Mouse (Mus musculus): ENCODE measurements around the gene Msrb3.

Msrb3 gene

DNA sequence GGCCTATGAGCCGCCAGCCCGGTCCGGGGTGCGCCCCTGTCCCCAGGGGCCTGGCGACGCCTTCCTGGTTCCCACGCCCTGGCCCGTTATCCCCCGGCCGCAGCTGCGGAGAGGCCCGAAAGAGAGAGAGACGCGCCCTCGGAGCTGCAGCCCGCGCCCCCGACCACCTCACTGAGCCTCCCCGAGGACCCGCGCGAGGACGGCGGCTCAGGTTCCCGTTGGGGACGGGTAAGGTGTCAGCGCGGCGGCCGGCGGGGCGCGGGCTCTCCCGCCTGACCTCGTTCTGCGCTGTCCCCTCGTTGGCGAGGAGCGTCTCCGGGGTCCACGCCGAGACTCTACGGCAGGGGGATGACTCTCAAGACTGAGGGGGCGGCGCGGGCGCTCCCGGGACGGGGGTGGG lies 544 bp downstream of the Msrb3 start:
- in situ Hi-C loops (cut with MboI, MseI): no loop called here

DNA sequence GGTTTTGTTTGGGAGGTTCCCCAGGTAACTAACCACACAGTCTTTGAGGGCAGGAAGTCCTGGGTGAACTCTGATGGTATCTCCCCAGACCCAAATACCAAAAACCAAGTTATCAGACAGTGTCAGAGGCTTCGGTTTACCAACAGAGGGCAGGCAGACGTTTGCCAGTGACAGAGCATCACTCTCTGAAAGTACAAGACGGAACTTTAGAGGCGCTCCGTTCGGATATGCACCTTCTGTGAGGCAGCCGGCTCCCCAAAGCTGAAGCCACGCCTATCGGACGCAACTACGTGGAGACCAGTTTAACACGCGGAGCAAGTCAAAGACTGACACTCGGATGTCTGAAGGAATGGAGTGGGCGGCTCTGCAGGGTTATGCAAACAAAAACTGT lies 3.0 kb downstream of the Msrb3 start:
- in situ Hi-C loops (cut with MboI, MseI): no loop called here

DNA sequence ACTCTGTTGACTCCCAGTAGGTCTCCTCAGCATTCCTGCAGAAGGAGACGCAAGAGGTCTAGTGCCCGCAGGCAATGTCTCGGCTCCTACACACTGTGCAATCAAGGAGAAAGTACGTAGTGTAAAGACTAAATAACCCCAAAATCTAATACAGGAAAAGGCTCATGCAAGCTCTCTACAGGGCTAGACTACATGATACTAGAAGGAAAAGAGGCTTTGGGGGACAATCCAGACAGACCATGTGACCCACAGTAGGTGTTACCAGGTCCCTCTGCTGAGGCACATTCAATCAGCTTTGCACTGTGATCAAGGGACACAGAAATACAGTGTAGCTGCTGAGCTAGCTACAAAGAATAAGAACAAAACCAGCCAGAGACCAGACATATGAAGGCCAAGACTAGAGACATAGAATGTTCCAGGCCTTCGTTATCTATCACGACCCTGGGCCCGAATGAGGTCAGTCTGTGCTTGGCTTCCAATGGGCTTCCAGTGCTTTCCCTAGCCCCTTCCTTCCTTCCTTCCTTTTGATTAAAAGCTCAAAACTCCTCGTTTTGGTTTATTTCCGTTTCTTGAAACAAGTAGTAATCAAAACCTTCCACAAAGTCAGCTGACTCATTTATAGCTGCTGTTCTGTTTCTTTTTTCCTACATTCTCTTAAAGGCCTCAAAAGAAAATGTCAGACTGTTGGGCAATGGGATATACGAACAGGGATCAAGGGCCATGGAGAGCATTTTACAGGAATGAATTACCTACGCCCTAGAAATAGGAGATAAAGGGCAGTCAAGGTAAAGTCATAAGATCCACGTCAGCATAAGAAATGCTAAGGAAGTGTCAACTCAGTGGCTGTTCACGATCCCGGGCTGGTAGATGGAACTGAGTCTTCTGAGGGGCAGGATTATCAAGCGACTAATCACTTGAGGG lies 3.7 kb downstream of the Msrb3 start:
- in situ Hi-C loops (cut with MboI, MseI): no loop called here

DNA sequence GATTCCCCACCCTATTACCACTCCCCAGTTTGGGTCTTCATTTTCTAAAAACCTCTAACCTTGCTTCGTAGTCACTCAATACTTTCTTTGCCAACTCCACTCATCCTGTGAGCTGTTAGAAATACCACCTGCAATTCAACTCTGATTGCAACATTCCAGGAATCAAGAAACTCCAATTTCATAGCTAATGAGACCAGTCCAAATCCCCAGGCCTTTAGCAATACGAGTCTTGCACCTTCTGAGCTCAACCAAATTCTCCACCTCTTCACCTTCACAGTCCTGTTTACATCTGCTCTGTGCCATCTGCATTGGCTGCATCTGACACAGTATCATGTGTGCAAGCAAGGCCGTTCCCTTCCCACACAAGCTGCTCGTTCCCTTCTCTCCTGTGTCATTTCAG lies 5.0 kb downstream of the Msrb3 start:
- in situ Hi-C loops (cut with MboI, MseI): no loop called here

DNA sequence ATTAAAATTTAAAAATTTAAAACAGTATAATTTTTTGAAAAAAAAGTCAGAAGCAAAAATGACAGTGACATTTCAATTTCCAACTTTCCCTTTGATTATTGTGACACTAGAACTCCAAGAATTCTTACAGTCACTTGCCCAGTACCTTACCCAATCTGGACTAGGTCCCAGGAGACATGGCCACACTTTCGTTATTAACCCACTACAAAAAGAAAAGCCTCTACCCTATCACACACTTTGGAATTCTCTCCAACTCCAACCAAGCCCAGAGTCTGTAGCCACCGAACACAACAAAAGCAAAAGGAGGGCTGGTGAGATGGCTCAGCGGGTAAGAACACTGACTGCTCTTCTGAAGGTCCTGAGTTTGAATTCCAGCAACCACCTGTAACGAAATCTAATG lies 7.8 kb downstream of the Msrb3 start:
- in situ Hi-C loops (cut with MboI, MseI): no loop called here

- in situ Hi-C loops (cut with MboI, MseI): no loop called here
Observed at GRCm38 (mm10) chr10:120890592-120890991, 8.3 kb downstream of the Msrb3 start.

DNA sequence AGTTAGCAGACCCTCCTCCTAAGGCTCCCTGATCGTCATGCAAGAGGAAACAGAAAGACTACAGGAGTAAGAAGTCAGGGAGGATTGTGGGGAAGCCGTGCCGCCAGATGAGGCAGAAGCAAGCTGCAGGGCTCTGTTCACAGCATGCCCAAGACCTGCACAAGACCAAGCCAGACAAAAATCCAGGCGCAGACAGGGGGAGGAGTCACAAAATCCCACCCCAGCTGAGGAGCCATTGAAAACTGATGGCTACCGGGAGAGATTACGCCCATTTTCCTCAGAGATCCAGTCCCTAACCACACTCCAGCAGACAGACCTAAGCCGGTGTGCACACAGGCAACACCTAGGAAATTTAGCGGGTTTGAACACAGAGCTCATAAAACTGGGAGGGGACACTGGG lies 10.4 kb downstream of the Msrb3 start:
- in situ Hi-C loops (cut with MboI, MseI): no loop called here

GRCm38 (mm10) chr10:120884220-120884619 lies 14.7 kb downstream of the Msrb3 start:
- in situ Hi-C loops (cut with MboI, MseI): no loop called here

- in situ Hi-C loops (cut with MboI, MseI): no loop called here
Observed at GRCm38 (mm10) chr10:120883732-120884131, 15.2 kb downstream of the Msrb3 start.

DNA sequence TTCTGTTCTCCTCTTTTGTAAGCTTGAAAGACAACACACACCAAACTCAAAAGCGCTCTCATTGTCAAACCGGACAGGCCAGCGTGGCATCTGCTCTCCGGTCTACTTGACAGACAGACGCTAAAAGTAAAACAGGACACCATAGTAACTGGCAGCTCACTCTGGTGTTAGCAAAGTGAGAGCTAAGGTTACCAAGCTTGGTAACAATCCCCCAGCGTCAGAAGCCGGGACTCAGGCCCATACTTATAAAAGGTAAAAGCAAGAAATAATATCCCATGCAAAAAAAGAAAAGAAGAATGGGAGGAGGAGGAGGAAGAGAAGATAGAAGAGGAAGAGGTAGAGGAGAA lies 15.9 kb downstream of the Msrb3 start:
- in situ Hi-C loops (cut with MboI, MseI): no loop called here

- in situ Hi-C loops (cut with MboI, MseI): no loop called here
Observed at GRCm38 (mm10) chr10:120882347-120883068, 16.4 kb downstream of the Msrb3 start.

- in situ Hi-C loops (cut with MboI, MseI): loop anchor here (10.0 kb wide), 2 partner anchors 132 to 622 kb away; no protein-coding TSS in a partner anchor
Observed at GRCm38 (mm10) chr10:120876549-120877270, 22.2 kb downstream of the Msrb3 start.

- in situ Hi-C loops (cut with MboI, MseI): loop anchor here (10.0 kb wide), 2 partner anchors 131 to 621 kb away; no protein-coding TSS in a partner anchor
Observed at GRCm38 (mm10) chr10:120875672-120876463, 23.0 kb downstream of the Msrb3 start.

GRCm38 (mm10) chr10:120874261-120874660 lies 24.6 kb downstream of the Msrb3 start:
- in situ Hi-C loops (cut with MboI, MseI): loop anchor here (10.0 kb wide), 2 partner anchors 129 to 619 kb away; no protein-coding TSS in a partner anchor

GRCm38 (mm10) chr10:120873646-120874201 lies 25.2 kb downstream of the Msrb3 start:
- in situ Hi-C loops (cut with MboI, MseI): loop anchor here (10.0 kb wide), 2 partner anchors 129 to 619 kb away; no protein-coding TSS in a partner anchor

DNA sequence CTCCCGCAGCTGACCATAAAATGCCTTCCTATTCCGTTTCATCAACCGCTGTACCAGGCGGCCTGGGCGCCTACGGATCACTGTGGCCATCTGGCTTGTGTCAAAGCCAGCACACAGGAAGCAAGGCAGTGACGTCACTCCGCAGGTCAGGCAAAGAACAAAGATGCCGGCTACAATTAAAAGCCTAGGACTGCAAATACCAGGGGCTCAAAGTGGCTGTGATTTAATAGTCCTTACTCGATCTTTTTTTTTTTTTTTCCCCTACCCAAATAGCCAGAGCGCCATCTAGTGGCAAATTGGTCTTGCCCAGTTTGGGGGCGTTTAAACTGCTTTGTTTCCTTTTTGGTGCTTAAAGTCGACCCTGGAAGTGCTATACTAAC lies 26.4 kb downstream of the Msrb3 start:
- in situ Hi-C loops (cut with MboI, MseI): loop anchor here (10.0 kb wide), 2 partner anchors 128 to 618 kb away; no protein-coding TSS in a partner anchor

DNA sequence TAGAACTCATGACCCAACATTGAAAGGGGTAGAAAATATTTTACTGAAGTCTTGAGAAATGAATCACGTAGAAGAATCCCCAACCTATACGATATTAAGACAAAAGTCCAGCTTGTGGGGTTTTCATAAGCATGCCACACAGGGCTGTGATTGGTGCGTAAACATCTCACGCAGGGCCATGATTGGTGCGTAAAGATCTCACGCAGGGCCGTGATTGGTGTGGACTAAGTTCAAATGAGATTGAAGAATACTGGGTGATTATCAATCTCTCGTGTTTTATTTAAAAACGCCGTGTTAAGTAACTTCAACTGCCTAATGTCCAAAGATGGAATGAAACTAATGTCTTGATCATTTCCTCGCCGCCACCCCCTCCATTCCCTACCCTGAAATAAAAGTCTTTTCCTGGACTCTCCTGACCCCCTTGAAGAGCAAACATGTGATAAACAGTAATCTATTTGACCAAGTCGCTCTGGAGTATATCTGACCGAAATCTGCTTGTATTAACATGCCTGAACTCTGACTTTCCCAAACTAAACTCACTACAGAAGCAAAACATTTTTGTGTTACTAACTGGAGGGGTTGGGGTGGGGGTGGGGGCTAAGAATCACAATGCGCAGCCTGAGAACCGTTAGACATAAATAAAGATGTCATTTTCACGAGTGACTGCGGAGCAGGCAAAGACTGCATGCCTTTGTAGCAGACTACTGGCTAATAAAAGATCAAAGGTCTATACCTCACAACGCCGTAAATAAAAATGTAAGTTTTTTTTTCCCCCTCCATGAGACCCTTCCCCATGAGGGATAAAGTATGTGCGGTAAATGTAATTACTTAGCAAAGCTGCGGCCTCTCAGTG lies 27.0 kb downstream of the Msrb3 start:
- in situ Hi-C loops (cut with MboI, MseI): loop anchor here (10.0 kb wide), 2 partner anchors 127 to 617 kb away; no protein-coding TSS in a partner anchor

DNA sequence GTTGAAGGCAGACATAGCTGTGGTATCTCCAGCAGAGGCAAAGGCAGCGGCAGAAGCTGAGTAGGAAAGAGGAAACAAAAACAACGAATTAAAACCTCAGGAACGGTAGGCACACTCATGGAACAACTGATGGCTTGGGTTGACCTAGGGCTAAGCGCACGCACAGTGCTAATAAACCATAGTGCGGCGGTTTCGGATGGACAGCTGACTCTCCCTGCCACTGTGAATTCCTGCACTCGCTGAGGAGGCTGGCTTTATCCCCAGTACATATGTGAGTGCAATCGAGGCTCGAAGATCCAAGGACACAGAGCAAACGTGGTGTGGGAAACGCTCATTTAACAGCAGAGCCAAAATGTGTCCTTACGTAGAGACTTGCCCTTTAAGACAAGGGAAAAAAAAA lies 27.8 kb downstream of the Msrb3 start:
- in situ Hi-C loops (cut with MboI, MseI): loop anchor here (10.0 kb wide), 2 partner anchors 126 to 616 kb away; no protein-coding TSS in a partner anchor

- in situ Hi-C loops (cut with MboI, MseI): no loop called here
Observed at GRCm38 (mm10) chr10:120869241-120869775, 29.6 kb downstream of the Msrb3 start.

Data from T-helper 1 cell (primary cell).